Mouse (Mus musculus) lung, embryonic 15.5 days (tissue): ENCODE results near the gene Zfp341. TPM values are rescaled to one million over a fixed set of nuclear protein-coding genes. Genes with fewer than 3 reads are reported as not detected.

ENCODE experiments used
- ATAC-seq: fragments of 200-750 bp; cut with Nextera tagmentation; 2 replicates; pipeline ENCODE4 v1.8.0; 2017; ENCODE audit warnings: moderate number of reproducible peaks, borderline replicate concordance; ENCODE audit not compliant: low FRiP score, low TSS enrichment; ENCODE audit errors: extremely low read depth
- H3K27ac ChIP-seq: fragments of 300-500 bp; sonication (generic); 2 replicates; pipeline ENCODE4 v1.5.1; 2015; ENCODE audit warnings: moderate library complexity, mild to moderate bottlenecking, inconsistent platforms
- H3K27me3 ChIP-seq: fragments of 300-500 bp; sonication (generic); 2 replicates; pipeline ENCODE4 v1.6.1; 2015; ENCODE audit warnings: inconsistent platforms
- H3K36me3 ChIP-seq: fragments of 300-500 bp; sonication (generic); 2 replicates; pipeline ENCODE4 v1.6.1; 2015; ENCODE audit warnings: inconsistent platforms
- H3K4me1 ChIP-seq: fragments of 300-500 bp; sonication (generic); 2 replicates; pipeline ENCODE4 v1.6.1; 2015; ENCODE audit warnings: inconsistent platforms
- H3K4me2 ChIP-seq: fragments of 300-500 bp; sonication (generic); 2 replicates; pipeline ENCODE4 v1.6.1; 2015; ENCODE audit warnings: inconsistent platforms, mild to moderate bottlenecking, moderate library complexity
- H3K4me3 ChIP-seq: fragments of 300-500 bp; sonication (generic); 2 replicates; pipeline ENCODE4 v1.5.1; 2015; ENCODE audit warnings: mild to moderate bottlenecking, inconsistent platforms
- H3K9ac ChIP-seq: fragments of 300-500 bp; sonication (generic); 2 replicates; pipeline ENCODE4 v1.6.1; 2015; ENCODE audit warnings: inconsistent platforms
- H3K9me3 ChIP-seq: fragments of 300-500 bp; sonication (generic); 2 replicates; pipeline ENCODE4 v1.6.1; 2016; ENCODE audit warnings: inconsistent platforms
- WGBS: fragments of 180-500 bp; shearing (Covaris S2); methylation state at CpG from one replicate; pipeline ENCODE4 v1.1.7; 2015; 5-methylcytosine and 5-hydroxymethylcytosine counted together
- polyA plus RNA-seq: library from polyadenylated mRNA; unstranded; fragments of >200 nt; fragmentation: Nextera tagmentation; extraction: Ambion mirVana; gene quantifications from 2 replicates; pipeline ENCODE4 v1.2.1, GENCODE M21; 2015

The Zfp341 gene
- polyA plus RNA-seq, 1 experiment from 2014 or later, result 1.0 TPM

DNA sequence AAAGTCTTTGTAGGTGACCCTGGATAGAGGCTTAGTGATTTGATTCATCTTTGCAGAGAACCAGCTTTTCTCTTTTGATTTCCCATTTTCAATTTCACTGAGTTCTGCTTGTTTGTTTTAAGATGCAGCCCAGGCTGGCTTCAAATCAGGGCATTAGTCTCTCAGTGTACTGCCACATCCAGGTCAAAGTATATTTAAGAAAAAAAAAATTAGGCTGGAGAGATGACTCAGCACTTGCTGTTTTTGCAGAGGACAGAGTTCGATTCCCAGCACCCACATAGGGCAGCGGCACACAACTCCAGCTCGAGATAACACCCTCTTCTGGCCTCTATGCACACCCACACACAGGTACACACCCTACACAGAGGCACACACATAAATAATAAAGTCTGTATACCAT lies 21.9 kb upstream of the Zfp341 start:
- 77% methylated on average over 3 of the region's 3 CpGs for WGBS
- no peak overlapping the region for H3K4me2 ChIP-seq
- ATAC-seq, result no peak
- no peaks in the 10 kb centered on the region for H3K9me3 ChIP-seq
- H3K9ac ChIP-seq, result no peak overlapping the region
- H3K4me1 ChIP-seq, result no peaks in the 10 kb centered on the region
- no peak overlapping the region for H3K4me3 ChIP-seq
- H3K27ac ChIP-seq, result no peak overlapping the region
- H3K36me3 ChIP-seq, result peaks cover 22% of the 10 kb centered on the region
- H3K27me3 ChIP-seq, result no peaks in the 10 kb centered on the region

DNA sequence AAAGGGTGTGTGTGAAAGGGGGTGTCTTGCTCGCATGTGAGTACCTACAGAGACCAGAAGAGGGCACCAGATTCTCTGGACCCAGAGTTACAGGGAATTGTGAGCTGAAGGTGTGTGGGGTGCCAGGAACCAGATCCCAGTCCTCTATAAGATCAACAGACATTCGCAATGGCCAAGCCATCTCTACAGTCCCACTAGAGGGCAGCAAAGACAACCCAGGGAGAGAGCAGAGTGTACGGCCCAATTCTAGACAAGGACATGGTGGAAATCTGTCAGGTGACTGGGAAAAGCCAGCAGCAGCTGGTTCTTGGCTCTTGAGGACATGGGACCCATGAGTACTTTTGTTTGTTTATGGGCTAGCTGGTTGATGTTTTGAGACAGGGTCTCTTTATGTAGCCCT lies 20.1 kb upstream of the Zfp341 start:
- Histone ChIP-seq H3K36me3 (peaks cover 11% of the 10 kb centered on the region), H3K9me3 (no peaks in the 10 kb centered on the region), H3K4me2 (no peak overlapping the region), H3K4me3 (no peak overlapping the region), H3K27ac (no peak overlapping the region), H3K4me1 (no peaks in the 10 kb centered on the region), H3K27me3 (no peaks in the 10 kb centered on the region), H3K9ac (no peak overlapping the region)
- 65% methylated on average over 3 of the region's 3 CpGs for WGBS
- ATAC-seq, result no peak

DNA sequence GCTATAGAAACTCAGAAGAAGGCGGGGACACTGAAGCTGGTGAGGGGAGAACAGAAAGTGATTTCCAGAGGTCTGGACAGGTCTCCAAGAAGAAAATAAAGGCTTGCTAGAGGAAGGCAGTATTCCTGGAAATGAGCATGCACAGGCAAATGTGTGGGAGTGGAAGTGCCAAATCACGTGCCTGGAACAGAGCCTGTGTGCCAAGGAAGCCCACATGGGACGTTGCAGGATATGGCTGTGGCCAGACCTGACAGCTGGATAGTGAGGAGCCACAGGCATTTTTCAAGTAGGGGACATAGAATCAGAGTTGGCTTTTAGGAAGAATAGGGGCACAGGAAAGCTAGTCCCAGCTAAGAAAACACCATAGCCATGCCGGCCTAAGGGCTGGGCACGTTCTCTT lies 17.3 kb upstream of the Zfp341 start:
- Histone ChIP-seq H3K4me2 (no peak overlapping the region), H3K4me1 (no peaks in the 10 kb centered on the region), H3K27me3 (no peaks in the 10 kb centered on the region), H3K4me3 (no peak overlapping the region), H3K9ac (no peak overlapping the region), H3K36me3 (peaks cover 11% of the 10 kb centered on the region), H3K27ac (no peak overlapping the region), H3K9me3 (no peaks in the 10 kb centered on the region)
- WGBS, result 73% methylated on average over 5 of the region's 5 CpGs
- ATAC-seq, result no peak

DNA sequence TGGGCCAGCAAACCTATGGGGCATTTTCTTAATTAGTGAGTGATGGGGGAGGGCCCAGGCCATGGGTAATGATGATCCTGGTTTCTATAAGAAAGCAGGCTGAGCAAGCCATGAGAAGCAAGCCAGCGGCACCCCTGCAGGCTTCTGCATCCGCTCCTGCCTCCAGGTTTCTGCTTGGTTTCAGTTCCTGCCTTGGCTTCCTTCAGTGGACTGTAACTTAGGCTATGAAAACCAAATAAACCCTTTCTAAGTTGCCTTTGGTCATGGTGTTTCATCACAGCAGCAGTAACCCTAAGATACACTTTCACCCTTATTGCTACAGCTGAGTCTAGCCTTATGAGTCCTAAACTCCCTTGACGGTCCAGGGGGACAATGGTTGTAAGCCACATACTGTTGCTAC lies 15.7 kb upstream of the Zfp341 start:
- Histone ChIP-seq H3K4me1 (peaks cover 2% of the 10 kb centered on the region; the same call in 1 of the 2 replicates), H3K27ac (no peak overlapping the region), H3K9me3 (no peaks in the 10 kb centered on the region), H3K36me3 (peaks cover 11% of the 10 kb centered on the region), H3K4me2 (no peak overlapping the region), H3K9ac (no peak overlapping the region), H3K4me3 (no peak overlapping the region), H3K27me3 (no peaks in the 10 kb centered on the region)
- 71% methylated on average over 3 of the region's 3 CpGs for WGBS
- no peak for ATAC-seq

DNA sequence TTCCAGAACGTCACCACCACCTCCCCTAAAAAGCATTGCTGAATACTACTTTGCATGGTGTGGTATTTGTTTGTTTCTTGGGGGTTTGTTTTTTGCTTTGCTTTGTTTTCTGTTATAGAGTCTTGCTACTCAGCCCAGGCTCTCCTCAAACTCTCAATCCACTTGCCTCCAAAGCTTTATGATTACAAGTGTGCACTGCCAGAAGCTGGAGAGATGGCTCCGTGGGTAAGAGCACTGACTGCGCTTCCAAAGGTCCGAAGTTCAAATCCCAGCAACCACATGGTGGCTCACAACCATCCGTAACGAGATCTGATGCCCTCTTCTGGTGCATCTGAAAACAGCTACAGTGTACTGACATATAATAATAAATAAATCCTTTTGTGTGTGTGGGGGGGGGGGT lies 12.5 kb upstream of the Zfp341 start:
- WGBS, result 62% methylated on average over 6 of the region's 6 CpGs
- no peak for ATAC-seq
- peaks cover 17% of the 10 kb centered on the region for H3K4me1 ChIP-seq
- no peaks in the 10 kb centered on the region for H3K9me3 ChIP-seq
- H3K4me2 ChIP-seq, result no peak overlapping the region
- H3K4me3 ChIP-seq, result no peak overlapping the region
- H3K27ac ChIP-seq, result no peak overlapping the region
- 0 out of 2 replicates have a peak, but pooled peaks cover 3% of the 10 kb centered on the region for H3K36me3 ChIP-seq
- H3K27me3 ChIP-seq, result no peaks in the 10 kb centered on the region
- H3K9ac ChIP-seq, result no peak overlapping the region

DNA sequence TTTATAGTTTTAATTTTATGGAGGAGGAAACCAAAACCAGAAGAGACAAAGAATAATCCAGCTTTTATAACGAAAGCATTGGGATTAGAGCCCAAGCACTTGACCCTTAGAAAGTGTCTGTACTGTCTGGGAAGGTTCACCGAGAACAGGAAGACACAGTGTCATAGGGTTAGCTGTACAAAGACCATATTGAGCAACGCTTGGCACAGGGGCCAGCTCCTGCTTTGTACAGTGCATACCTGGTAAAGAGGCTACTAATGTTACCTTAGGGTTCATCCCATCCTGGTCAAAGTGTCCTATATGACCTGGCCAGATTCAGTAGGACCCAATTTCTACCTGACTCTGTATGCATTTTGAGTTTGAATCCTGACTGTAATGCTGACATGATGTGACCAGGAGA lies 11.8 kb upstream of the Zfp341 start:
- no peak overlapping the region for H3K4me2 ChIP-seq
- H3K4me3 ChIP-seq, result no peak overlapping the region
- no peak overlapping the region for H3K27ac ChIP-seq
- no peaks in the 10 kb centered on the region for H3K9me3 ChIP-seq
- H3K27me3 ChIP-seq, result no peaks in the 10 kb centered on the region
- ATAC-seq, result no peak
- WGBS, result 68% methylated on average over 3 of the region's 3 CpGs
- H3K4me1 ChIP-seq, result peaks cover 17% of the 10 kb centered on the region
- no peak overlapping the region for H3K9ac ChIP-seq
- no peaks in the 10 kb centered on the region for H3K36me3 ChIP-seq

DNA sequence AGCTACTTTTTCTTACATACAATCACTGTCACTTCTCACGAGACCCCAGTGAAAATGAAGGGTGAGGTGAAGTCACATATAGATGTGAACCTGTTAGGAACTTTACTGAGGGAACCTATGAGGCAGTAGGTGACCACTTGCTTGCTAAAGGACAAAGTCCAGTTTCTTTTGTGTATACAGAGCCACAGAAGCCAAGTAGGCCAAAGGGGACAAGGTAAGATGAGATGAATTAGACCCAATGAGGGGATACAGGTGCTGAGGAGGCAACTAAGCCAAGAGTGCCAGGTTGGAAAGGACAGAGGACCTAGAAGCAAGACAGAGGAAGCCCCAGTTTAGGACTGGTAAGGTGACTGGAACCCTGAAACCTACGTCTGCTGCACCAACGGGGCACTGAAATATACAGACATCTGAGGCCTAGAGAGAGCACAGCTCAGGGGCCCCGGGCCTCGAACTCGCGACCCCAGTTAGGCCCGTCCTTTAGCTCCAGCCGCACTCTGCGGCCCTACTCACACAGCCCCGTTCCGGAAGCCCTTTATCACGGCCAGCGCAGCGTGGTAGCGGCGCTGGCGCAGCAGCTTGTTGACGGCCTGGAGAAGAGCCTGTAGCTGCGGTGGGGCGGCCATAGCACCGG lies 10.0 kb upstream of the Zfp341 start:
- Histone ChIP-seq H3K4me3 (peak overlapping the region; percentile 82), H3K27me3 (peaks cover under 1% of the 10 kb centered on the region; the same call in 1 of the 2 replicates), H3K4me2 (peak overlapping the region; percentile 73), H3K27ac (peak overlapping the region; percentile 58; the same call in 1 of the 2 replicates), H3K4me1 (peaks cover 17% of the 10 kb centered on the region), H3K9me3 (no peaks in the 10 kb centered on the region), H3K36me3 (no peaks in the 10 kb centered on the region), H3K9ac (peak overlapping the region; percentile 87)
- ATAC-seq, result no peak
- 9% methylated on average over 22 of the region's 22 CpGs for WGBS

DNA sequence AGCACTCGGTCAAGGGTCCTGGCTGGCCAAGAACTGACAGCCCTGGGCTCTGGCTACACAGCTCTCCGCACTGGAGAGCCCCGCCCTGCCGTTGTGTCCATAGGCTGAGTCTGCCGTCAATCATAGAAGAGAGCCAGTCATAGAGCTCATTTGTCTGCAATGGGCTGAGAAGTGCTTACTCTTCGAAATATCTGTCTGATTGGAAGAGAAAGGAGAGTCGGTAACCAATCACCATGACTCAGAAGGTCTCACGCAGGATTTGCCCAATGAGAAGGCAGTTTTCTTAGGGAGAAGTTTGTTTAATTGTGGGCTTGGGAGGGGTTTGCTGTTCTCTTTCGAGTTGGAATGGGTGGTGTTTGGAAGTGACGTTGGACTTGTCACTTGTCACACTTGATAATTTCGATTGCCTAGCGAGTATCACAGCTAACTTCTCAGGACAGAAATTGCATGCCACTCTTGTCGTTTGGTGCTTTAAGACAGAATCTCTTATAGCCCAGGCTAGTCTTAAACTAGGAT lies 9.4 kb upstream of the Zfp341 start, which contains the start of gene Pxmp4:
Pxmp4 (minus strand) TSS at position 71 of the 516 bp plus-strand sequence.
- WGBS, result 0% methylated on average over 13 of the region's 13 CpGs
- ATAC-seq, result peak; percentile 100
- Histone ChIP-seq H3K4me2 (peak within 1 kb of the TSS; percentile 73), H3K4me3 (peak within 1 kb of the TSS; percentile 82), H3K4me1 (peaks cover 17% of the 10 kb centered on the region), H3K27me3 (peaks cover 6% of the 10 kb centered on the region; the same call in 1 of the 2 replicates), H3K27ac (peak within 1 kb of the TSS; percentile 58; the same call in 1 of the 2 replicates), H3K9me3 (no peaks in the 10 kb centered on the region), H3K9ac (peak within 1 kb of the TSS; percentile 87), H3K36me3 (no peaks in the 10 kb centered on the region)

DNA sequence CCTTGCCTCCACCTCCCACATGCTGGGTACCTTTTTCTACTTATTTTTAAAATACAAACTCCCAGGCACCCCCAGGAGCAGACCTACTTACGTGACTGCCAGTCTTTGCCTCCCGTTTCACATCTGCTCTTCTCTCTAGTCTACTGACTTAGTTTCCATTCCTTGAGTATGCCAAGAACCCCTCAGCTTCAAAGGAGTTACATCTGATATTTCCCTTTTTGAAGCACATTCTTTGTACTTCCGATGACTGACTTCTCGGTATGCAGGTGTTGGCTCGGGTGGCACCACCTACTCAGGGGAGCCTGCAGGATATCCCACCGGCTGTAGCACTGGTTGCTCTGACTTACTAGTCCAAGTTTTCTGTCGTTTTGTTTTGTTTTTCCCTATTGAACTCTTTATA lies 8.9 kb upstream of the Zfp341 start:
- H3K36me3 ChIP-seq, result no peaks in the 10 kb centered on the region
- no peak for ATAC-seq
- peaks cover 7% of the 10 kb centered on the region; the same call in 1 of the 2 replicates for H3K27me3 ChIP-seq
- no peaks in the 10 kb centered on the region for H3K9me3 ChIP-seq
- WGBS, result 30% methylated on average over 7 of the region's 7 CpGs
- H3K4me2 ChIP-seq, result peak overlapping the region; percentile 73
- peaks cover 17% of the 10 kb centered on the region for H3K4me1 ChIP-seq
- H3K9ac ChIP-seq, result peak overlapping the region; percentile 19; the same call in 1 of the 2 replicates
- peak overlapping the region; percentile 82 for H3K4me3 ChIP-seq
- H3K27ac ChIP-seq, result 0 out of 2 replicates have a peak overlapping the region, but pooled peaks have one; percentile 51

DNA sequence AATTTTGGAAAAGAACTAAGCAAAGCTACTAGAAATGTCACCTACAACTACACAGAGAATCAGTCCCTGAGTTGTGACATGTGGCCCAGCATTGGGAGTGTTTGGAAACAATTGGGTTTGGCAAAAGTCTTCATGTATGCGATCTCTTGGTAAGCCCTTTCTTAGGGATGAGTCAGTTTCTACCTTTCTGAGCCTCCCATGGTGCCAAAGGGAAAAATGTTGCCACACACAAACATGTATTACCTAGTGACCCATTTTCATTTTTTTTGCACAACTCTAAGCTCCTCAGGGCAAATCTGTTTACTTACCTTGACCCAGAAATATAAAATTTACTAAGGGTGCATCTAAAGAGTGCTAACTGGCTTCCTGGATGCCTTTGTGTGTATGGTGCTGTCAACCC lies 6.1 kb upstream of the Zfp341 start:
- Histone ChIP-seq H3K36me3 (no peaks in the 10 kb centered on the region), H3K4me2 (no peak overlapping the region), H3K4me3 (no peak overlapping the region), H3K27ac (no peak overlapping the region), H3K27me3 (peaks cover 7% of the 10 kb centered on the region; the same call in 1 of the 2 replicates), H3K9me3 (no peaks in the 10 kb centered on the region), H3K4me1 (peaks cover 17% of the 10 kb centered on the region), H3K9ac (no peak overlapping the region)
- 90% methylated on average over 1 of the region's 1 CpGs for WGBS
- no peak for ATAC-seq

DNA sequence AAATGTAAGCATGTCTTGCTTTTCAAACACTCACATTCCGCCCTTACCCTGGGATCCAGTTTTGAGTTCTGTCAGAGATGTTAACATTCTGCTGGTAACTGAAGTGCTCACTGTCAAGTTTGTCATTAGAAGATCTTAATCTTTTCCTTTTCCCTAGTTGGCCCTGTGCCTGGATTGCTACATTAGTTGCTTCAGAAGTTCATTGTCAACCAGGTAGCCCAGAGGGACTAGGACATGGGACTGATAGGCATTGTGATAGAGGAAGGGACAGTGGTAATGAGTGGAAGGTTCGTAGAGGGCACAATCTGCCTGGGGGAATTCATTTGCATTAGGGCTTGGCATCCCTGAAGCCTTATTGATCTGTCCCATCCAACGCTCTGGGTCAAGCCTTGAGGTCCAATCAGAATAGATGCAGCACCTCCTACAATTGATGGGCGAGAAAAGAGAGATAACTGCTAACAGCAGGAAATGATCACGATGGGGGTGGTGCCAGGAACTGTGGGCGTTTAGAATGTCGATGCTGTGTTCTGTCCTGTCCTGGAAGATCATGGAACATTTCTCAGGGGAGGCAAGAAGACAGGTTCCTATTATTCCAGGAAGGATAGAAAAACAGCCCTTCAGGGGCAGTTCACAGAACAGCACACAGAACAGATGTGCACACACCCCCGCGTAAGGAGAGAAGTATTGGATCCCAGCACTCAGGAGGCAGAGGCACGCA lies 3.9 kb upstream of the Zfp341 start:
- H3K4me3 ChIP-seq, result no peak overlapping the region
- no peak overlapping the region for H3K27ac ChIP-seq
- H3K9ac ChIP-seq, result no peak overlapping the region
- H3K36me3 ChIP-seq, result no peaks in the 10 kb centered on the region
- H3K9me3 ChIP-seq, result no peaks in the 10 kb centered on the region
- ATAC-seq, result no peak
- peaks cover 8% of the 10 kb centered on the region for H3K4me1 ChIP-seq
- 49% methylated on average over 10 of the region's 10 CpGs for whole genome bisulfite sequencing
- H3K27me3 ChIP-seq, result peaks cover 7% of the 10 kb centered on the region; the same call in 1 of the 2 replicates
- H3K4me2 ChIP-seq, result no peak overlapping the region
